Mouse (Mus musculus): ENCODE data around the gene Ccdc86. TPM values are rescaled to one million over a fixed set of nuclear protein-coding genes. Genes with fewer than 3 reads are reported as not detected.

The Ccdc86 gene
- polyA plus RNA-seq, 1 experiment from 2014 or later, result 15.3 TPM

DNA sequence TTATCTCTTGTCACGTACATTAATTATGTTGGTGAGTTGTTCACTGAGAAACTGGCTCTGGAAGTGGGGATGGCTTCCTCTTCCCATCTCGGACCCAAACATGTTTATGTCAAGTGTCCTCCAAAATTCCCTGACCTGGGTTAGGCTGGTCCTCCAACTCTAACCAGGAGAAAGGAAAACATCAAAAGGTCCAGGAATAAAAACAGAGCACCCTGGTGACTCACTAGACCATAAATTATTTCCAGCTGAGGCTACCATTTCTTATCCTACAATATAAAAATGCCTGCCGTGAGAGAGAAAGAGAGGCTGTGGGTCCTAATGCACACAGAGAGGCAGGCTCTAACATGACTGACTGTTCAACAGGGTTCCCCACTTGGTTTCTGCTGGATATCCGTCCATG lies 24.8 kb downstream of the Ccdc86 start:
- ATAC-seq (ENCODE audit: low read depth), result no peak
- Histone ChIP-seq H3K4me2 (no peak overlapping the region), H3K27ac (replicated peaks) (no peak overlapping the region), H3K9me3 (no peaks in the 10 kb centered on the region), H3K36me3 (no peaks in the 10 kb centered on the region), H3K27me3 (no peaks in the 10 kb centered on the region), H3K9ac (no peak overlapping the region), H3K4me1 (replicated peaks) (peaks cover 10% of the 10 kb centered on the region), H3K4me3 (no peak overlapping the region)
- WGBS, result 40% methylated on average over 4 of the region's 4 CpGs

DNA sequence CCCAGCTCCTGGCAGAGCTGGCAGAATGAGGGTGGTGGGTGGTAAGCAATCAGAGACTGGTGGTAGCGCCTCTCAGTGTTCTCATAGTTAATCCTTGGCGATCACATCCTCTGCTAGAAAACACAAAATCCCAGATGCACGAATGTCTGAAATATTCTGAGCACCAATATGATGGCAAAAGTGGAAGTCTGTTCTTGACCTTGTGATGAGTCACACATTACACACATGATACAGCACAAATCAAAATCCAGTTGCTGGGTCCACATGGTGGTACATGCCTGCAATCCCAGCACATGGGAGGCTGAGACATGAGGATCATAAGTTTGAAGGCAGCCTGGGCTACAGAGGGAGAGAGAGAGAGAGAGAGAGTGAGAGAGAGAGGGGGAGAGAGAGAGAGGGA lies 28.0 kb downstream of the Ccdc86 start:
- Histone ChIP-seq H3K27ac (replicated peaks) (no peak overlapping the region), H3K4me3 (no peak overlapping the region), H3K4me1 (replicated peaks) (peaks cover 4% of the 10 kb centered on the region; the same call in 1 of the 2 replicates), H3K9me3 (no peaks in the 10 kb centered on the region), H3K9ac (no peak overlapping the region), H3K4me2 (no peak overlapping the region), H3K27me3 (no peaks in the 10 kb centered on the region), H3K36me3 (no peaks in the 10 kb centered on the region)
- 82% methylated on average over 3 of the region's 3 CpGs for WGBS
- ATAC-seq (ENCODE audit: low read depth), result no peak

DNA sequence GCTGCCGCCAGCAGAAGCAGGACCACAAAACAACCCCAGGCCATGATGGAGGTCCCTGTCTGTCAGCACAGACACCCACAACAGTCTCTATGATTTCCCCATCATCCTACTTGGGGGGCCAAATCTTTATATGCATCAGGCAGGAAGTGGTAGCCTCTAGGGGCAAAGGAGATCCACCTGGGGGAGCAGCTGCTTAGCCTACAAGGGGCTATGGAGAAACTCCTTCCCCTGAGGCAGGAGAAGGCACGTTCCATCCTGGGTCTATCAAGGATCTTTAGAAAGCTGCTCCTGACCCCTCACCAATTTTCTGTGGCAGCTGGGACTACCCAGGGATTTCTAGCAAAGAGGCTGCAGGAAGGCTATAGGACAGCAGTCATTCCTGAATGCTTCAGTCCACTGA lies 28.5 kb downstream of the Ccdc86 start, which contains the start of gene Zp1:
Gene Zp1 (minus strand): TSS at position 101 of the 400 bp plus-strand sequence.
- no peak within 1 kb of the TSS for H3K9ac ChIP-seq
- no peaks in the 10 kb centered on the region for H3K4me1 ChIP-seq (replicated peaks)
- H3K27ac ChIP-seq (replicated peaks), result no peak within 1 kb of the TSS
- H3K4me2 ChIP-seq, result no peak within 1 kb of the TSS
- no peak for ATAC-seq (ENCODE audit: low read depth)
- 64% methylated on average over 2 of the region's 2 CpGs for WGBS
- no peak within 1 kb of the TSS for H3K4me3 ChIP-seq
- H3K36me3 ChIP-seq, result no peaks in the 10 kb centered on the region
- no peaks in the 10 kb centered on the region for H3K9me3 ChIP-seq
- H3K27me3 ChIP-seq, result no peaks in the 10 kb centered on the region

DNA sequence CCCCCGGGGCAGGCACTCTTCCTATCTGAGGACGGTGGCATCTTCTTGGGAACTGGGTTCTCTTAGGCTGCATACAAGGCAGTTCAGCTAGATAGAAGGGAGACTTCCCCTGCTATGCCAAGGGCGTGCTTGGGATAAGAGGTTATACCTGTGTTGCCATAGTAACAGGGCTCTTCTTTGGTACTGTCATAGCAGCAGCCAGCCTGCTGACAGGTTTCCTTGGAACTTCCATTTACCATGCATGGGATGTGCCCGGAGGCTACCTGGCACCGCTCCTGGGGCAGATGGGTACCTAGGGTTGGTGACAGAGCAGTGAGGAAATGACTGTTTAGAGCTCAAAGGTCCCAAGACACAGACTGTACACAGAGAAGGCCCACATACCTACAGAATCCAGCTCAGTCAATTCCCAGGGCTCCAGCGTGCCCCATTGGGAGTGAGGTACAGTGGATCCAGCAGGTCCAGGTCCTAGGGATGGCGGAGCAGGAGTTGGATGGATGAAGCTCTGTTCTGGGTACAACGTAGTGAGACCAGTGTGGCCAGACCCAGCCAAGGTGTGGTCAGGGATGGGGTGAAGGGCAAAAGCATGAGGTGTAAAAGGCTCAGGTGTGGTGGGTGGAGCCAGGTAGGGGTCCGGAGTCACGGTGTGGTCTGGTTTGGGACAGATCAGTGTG lies 30.6 kb downstream of the Ccdc86 start:
- Histone ChIP-seq H3K4me2 (no peak overlapping the region), H3K9me3 (no peaks in the 10 kb centered on the region), H3K9ac (no peak overlapping the region), H3K4me3 (no peak overlapping the region), H3K27ac (replicated peaks) (no peak overlapping the region), H3K4me1 (replicated peaks) (no peaks in the 10 kb centered on the region), H3K36me3 (no peaks in the 10 kb centered on the region), H3K27me3 (no peaks in the 10 kb centered on the region)
- no peak for ATAC-seq (ENCODE audit: low read depth)
- 90% methylated on average over 10 of the region's 10 CpGs for WGBS

DNA sequence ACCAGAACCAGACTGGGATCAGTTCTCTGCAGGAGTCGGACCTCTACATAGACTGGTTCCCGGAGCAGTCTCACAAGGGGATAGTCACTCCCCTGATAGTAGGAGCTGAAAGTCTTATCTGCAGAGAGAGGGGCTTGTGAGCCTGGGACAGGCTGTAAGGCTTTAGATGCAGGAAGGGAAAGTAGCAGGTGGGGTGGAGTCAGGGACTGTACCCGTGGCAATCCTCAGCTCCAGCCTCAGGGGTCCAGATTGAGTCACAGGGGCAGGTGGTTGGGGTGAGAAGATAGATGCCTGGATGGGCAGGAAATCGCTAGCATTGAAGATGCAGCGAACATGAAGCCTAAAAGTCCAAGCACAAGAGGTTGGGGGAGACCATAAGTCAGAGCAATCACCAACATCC lies 32.6 kb downstream of the Ccdc86 start:
- Histone ChIP-seq H3K9ac (no peak overlapping the region), H3K9me3 (no peaks in the 10 kb centered on the region), H3K4me3 (no peak overlapping the region), H3K27ac (replicated peaks) (no peak overlapping the region), H3K4me2 (no peak overlapping the region), H3K27me3 (no peaks in the 10 kb centered on the region), H3K4me1 (replicated peaks) (no peaks in the 10 kb centered on the region), H3K36me3 (no peaks in the 10 kb centered on the region)
- WGBS, result 63% methylated on average over 5 of the region's 5 CpGs
- ATAC-seq (ENCODE audit: low read depth), result no peak

DNA sequence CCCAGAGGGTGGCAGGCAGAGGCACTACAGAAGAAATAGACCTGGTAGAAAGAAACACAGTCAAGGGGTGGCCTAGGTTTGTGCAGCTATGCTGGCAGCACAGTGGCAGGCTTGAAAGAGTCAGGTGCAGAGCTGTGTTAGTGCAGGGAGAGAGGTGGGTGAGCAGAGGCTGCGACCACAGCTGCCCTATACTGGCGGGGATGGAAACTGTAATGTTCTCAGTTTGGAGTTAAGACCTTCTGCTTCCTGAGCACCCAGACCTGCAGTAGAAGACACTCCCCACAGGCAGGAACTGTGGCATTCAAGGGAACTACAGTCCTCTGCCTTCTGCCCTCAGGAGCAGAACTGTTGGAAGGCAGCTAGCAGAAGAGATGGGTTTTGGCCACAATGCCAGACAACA lies 34.2 kb downstream of the Ccdc86 start:
- Histone ChIP-seq H3K4me1 (replicated peaks) (no peaks in the 10 kb centered on the region), H3K9me3 (no peaks in the 10 kb centered on the region), H3K27me3 (no peaks in the 10 kb centered on the region), H3K27ac (replicated peaks) (no peak overlapping the region), H3K4me2 (no peak overlapping the region), H3K4me3 (no peak overlapping the region), H3K9ac (no peak overlapping the region), H3K36me3 (no peaks in the 10 kb centered on the region)
- WGBS, result 74% methylated on average over 2 of the region's 2 CpGs
- no peak for ATAC-seq (ENCODE audit: low read depth)

DNA sequence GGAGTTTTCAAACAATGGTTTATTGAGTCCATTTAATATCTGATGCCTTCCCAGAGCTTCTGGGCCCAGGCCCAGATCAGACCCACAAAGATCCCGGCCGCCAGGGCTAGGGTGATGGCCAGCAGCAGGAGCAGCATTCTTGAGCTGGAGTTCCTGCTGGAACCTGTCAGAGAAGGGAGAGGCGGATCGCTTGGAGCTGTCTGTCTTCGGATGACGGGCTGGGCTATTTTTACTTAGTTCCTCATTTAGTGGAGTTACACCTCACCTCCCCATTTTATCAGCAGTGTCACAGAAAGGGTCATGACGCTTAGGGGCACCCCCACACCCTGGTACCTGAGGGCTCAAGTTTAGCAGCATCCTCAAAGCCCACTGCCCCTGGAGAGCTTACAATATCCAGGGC lies 34.8 kb downstream of the Ccdc86 start:
- no peak for ATAC-seq (ENCODE audit: low read depth)
- Histone ChIP-seq H3K36me3 (no peaks in the 10 kb centered on the region), H3K4me2 (no peak overlapping the region), H3K9ac (no peak overlapping the region), H3K4me3 (no peak overlapping the region), H3K27ac (replicated peaks) (no peak overlapping the region), H3K9me3 (no peaks in the 10 kb centered on the region), H3K27me3 (no peaks in the 10 kb centered on the region), H3K4me1 (replicated peaks) (no peaks in the 10 kb centered on the region)
- WGBS, result 78% methylated on average over 7 of the region's 7 CpGs

DNA sequence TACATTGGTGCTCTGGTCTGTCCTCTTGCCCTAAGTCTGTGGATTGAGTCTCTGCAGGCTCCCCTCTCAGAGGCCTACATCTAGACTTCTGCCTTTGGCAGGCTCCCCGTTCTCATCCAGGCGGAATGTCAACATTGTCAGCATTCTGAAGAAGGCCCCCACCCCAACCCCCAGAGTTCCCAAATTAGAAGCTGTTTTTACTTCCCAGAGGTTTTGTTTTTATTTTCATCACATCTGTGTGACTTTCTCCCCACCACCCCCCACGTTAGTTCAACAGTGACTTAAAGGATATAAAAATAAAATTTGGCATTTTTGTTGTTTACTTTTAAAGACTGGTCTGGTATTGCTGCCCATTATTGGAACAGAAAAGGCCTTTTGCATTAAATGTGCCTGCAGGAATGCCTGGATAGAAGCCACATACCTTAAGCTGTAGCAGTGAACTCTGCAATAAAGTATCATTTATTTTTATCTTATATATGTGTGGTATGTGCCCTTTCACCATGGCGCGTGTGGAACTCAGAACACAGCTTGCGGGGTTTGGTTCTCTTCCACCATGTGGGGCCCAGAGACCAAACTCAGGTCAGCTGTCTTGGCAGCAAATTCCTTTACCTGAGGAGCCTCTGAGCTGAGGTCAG lies 39.9 kb downstream of the Ccdc86 start:
- no peak overlapping the region for H3K9ac ChIP-seq
- no peak overlapping the region for H3K4me3 ChIP-seq
- no peaks in the 10 kb centered on the region for H3K4me1 ChIP-seq (replicated peaks)
- no peak for ATAC-seq (ENCODE audit: low read depth)
- 84% methylated on average over 6 of the region's 6 CpGs for WGBS
- peaks cover 44% of the 10 kb centered on the region for H3K36me3 ChIP-seq
- H3K27ac ChIP-seq (replicated peaks), result 0 out of 2 replicates have a peak overlapping the region, but pooled peaks have one; percentile 38
- no peaks in the 10 kb centered on the region for H3K9me3 ChIP-seq
- H3K27me3 ChIP-seq, result no peaks in the 10 kb centered on the region
- H3K4me2 ChIP-seq, result no peak overlapping the region

DNA sequence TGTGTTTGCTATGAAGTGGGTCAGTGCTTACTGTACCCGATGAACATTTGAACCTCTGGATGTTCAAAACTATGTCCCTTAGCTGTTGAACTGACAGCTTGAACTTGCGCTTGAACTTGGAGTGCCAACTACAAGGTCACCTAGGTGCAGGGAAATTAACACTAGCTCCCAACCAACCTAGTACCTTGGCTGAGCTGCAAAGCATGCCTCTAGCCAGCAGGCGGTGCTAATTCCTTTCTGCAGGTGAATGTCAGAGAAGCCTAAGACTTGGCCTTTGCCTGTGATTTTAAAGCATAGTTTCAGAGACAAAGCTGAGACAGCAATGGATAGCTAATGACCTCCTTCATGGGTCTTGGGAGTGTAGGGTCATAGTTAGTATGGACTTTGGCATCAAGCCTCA lies 41.2 kb downstream of the Ccdc86 start:
- H3K27ac ChIP-seq (replicated peaks), result no peak overlapping the region
- no peak overlapping the region for H3K4me2 ChIP-seq
- WGBS, result 58% methylated on average over 3 of the region's 3 CpGs
- no peak overlapping the region for H3K4me3 ChIP-seq
- H3K4me1 ChIP-seq (replicated peaks), result no peaks in the 10 kb centered on the region
- H3K36me3 ChIP-seq, result peaks cover 57% of the 10 kb centered on the region
- H3K27me3 ChIP-seq, result no peaks in the 10 kb centered on the region
- H3K9me3 ChIP-seq, result no peaks in the 10 kb centered on the region
- no peak overlapping the region for H3K9ac ChIP-seq
- no peak for ATAC-seq (ENCODE audit: low read depth)

DNA sequence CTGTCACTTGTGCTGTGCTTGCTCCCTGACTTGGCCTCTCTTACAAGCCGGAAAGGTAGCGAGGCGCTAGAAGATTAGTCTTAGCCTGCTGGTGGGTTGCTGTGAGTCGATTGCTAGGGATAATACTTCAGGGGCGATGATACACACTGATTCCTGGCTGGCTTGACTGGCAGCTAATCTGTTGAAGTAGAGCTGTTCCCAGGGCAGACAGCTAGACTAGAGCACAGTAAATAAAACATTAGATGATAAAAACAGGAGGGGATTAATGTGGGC lies 43.4 kb downstream of the Ccdc86 start:
- Histone ChIP-seq H3K9me3 (no peaks in the 10 kb centered on the region), H3K4me2 (no peak overlapping the region), H3K4me1 (replicated peaks) (no peaks in the 10 kb centered on the region), H3K36me3 (peaks cover 79% of the 10 kb centered on the region), H3K27me3 (no peaks in the 10 kb centered on the region), H3K9ac (0 out of 2 replicates have a peak overlapping the region, but pooled peaks have one; percentile 17), H3K4me3 (no peak overlapping the region), H3K27ac (replicated peaks) (peak overlapping the region; percentile 52)
- no peak for ATAC-seq (ENCODE audit: low read depth)
- 88% methylated on average over 5 of the region's 5 CpGs for WGBS

DNA sequence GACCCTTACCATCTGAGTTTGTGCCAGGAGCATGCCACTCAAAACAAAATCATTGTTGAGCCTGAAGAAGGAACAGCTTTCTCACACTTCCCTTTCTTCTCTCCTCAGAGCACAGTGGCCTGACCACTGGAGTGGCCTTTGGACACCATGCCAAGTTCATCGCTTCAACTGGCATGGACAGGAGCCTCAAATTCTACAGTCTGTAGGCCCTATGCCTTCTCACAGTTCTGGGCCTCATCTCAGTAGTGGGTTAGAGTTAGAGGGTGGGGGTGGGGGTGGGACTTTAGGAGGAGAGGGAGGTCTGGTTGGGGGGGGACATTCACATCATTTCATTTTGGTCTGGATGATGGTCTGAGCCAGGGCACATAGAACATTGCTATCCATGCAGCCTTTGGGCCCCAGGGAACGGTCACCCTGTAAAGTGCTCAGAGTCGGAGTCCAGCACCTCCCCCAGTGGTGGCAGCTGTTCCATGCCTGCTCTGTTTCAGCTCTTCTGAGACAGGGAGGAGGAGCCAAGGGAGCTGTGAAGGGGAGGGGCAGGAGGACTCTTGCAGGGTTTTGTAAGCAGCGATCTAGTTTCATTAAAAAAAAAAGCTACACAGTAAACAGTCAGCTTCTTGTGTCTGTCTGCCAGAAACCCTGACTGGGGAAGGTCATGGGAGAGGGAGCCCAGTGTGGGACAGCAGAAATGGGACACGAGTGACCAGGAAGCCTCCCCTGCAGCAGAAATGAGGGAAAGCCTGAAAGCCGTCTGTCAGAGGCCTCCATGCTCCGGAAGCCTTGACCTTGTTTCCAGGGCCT lies 43.9 kb downstream of the Ccdc86 start:
- Histone ChIP-seq H3K27ac (replicated peaks) (peak overlapping the region; percentile 52), H3K36me3 (peaks cover 85% of the 10 kb centered on the region), H3K9ac (0 out of 2 replicates have a peak overlapping the region, but pooled peaks have one; percentile 17), H3K4me2 (no peak overlapping the region), H3K27me3 (no peaks in the 10 kb centered on the region), H3K4me1 (replicated peaks) (no peaks in the 10 kb centered on the region), H3K4me3 (no peak overlapping the region), H3K9me3 (no peaks in the 10 kb centered on the region)
- no peak for ATAC-seq (ENCODE audit: low read depth)
- WGBS, result 74% methylated on average over 7 of the region's 7 CpGs

DNA sequence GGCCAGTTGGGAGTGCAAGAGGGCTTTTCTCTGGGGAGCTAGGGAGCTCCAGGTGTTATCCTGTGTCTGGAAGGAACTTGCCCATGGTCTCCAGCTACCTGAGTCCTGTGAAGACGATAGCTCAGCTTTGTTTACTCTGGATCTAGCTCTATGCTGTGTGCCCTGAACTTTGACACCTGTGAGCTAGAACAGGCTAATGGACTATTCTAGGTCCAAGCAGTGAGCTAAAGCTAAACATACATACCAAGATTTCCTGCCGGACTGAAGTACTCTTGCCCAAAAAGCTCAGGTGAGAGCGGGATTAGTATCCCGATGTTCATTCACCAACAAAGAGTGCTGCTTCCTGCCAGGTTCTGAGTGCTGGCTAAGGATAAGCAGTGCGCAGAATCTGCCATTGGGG lies 44.6 kb downstream of the Ccdc86 start:
- H3K4me1 ChIP-seq (replicated peaks), result no peaks in the 10 kb centered on the region
- no peak for ATAC-seq (ENCODE audit: low read depth)
- H3K27me3 ChIP-seq, result no peaks in the 10 kb centered on the region
- no peak overlapping the region for H3K4me2 ChIP-seq
- WGBS, result 96% methylated on average over 5 of the region's 5 CpGs
- H3K9me3 ChIP-seq, result no peaks in the 10 kb centered on the region
- no peak overlapping the region for H3K27ac ChIP-seq (replicated peaks)
- H3K36me3 ChIP-seq, result peaks cover 91% of the 10 kb centered on the region
- H3K9ac ChIP-seq, result no peak overlapping the region
- H3K4me3 ChIP-seq, result no peak overlapping the region
